Mouse (Mus musculus) thymus, postnatal 10 days (tissue): Measurements from ENCODE around the gene Madd.

Experiments
- DNase-seq, 2 experiments: peaks; one replicate each; pipeline ENCODE4 v3.0.0; 2021; ENCODE audit warnings: low spot score in 2 of 2

Gene Madd

DNA sequence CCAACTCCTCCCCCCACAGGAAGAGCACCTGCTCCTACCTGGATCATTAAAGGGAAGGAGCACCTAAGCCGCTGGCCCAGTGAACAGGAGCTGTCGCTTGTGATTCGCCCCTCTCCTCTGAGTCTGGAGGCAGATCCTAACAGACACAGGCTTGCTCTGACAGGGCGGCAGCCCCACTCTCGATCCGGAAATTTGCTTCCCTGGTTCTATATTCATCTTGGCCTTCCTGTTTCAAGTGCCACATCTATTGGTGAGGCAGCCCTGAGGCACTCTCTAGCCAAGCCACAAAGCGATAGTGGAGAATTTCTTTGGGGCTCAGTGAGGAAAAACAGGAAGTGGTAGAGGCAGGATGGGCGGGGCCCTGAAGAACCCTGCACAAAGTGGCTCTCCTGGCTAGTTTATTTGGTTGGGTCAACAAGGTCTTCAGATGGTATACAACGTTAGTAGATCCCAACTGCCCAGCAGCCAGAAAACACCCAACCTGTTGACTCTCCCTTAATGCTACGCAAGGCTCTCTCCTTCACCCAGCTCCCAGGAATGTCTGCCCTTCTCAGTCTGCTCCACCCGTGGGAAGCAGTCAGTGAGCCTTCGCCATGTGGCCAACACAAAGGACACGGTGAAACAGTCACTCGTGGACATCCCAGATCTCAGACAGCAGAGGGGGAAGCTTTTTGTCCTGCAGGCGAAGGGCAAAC is at the start of gene Madd:
Gene Madd, minus strand, starts transcription at position 127 of the 695 bp plus-strand sequence.
- peak; percentile 59 to 67 for DNase-seq

- DNase-seq = no peak
Observed at GRCm38 (mm10) chr2:91229735-91230134, 46.1 kb upstream of the Madd start.

GRCm38 (mm10) chr2:91223614-91224013 is 40.0 kb upstream of the Madd start:
- DNase-seq = no peak

- no peak for DNase-seq
Observed at GRCm38 (mm10) chr2:91220501-91220900, 36.9 kb upstream of the Madd start.

- DNase-seq = peak; percentile 40 to 58
Observed at GRCm38 (mm10) chr2:91217032-91217431, 33.4 kb upstream of the Madd start.

DNA sequence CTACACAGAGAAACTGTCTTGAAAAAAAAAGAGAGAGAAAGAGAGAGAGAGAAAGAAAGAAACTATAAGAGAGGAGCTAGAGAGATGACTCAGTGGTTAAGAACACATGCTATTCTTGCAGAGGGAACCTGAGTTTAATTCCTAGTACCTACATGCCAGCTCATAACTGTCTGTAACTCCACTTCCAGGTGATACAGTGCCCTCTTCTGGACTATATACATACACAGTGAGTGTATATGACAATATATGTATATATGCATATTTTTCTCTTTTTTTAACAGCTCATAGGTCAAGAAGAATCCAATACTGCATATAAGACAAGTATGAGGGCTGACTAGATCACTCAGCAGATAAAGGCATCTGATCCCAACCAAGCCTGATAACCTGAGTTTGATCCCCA is 29.7 kb upstream of the Madd start:
- DNase-seq = no peak

DNA sequence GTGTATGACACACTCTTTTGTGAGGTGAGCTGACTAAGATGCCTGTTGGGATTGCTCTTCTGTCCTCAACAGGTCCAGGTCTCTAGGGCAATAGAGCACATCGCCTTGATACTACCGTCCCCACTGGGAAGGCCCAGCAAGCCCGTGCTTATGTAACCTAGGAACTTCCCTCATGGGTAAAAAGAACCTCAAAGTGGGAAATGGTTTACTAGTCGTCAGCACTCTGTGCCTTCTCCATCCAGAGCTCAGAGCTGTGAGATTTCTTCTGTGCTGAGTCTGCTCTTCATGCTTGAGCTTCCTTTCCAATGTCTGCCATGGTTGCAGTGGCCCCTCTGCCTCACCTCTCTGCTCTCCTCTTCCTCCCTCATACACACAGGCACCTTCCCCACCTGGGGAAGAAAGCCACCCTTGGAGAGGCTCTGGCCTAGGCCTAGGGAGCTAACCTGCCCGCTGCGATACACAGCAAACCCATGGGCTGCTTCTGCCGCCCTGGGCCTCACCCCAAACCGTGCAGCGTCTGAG is 22.7 kb upstream of the Madd start:
- no peak for DNase-seq

GRCm38 (mm10) chr2:91202972-91203656 is 19.5 kb upstream of the Madd start:
- DNase-seq = no peak

GRCm38 (mm10) chr2:91202222-91202971 is 18.8 kb upstream of the Madd start, which contains the start of the genes Nr1h3 and Acp2:
TSS of gene Nr1h3 (minus strand) at chr2:91202834.
TSS of gene Acp2 (plus strand) at chr2:91202885.
- peak; percentile 76 to 85 for DNase-seq

DNA sequence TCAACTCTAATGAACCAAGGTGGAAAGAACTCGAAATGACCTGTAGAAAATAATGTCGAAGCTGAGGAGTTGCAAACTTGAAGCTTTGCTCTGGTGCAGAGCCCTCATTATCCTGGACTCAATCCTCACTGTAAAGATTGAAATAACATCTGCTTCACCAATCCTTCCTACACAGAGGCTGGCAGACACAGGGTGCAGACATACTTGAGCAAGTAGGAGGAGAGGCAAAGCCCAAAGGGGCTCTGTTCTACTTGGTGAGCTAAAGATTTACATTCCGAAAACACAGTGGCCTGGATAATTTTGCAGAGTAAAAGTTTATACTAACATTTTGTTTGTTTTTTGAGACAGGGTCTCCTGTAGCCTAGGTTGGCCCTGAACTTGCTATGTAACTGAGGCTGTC is 15.3 kb upstream of the Madd start:
- no peak for DNase-seq

GRCm38 (mm10) chr2:91196577-91197001 is 13.0 kb upstream of the Madd start:
- DNase-seq = no peak

GRCm38 (mm10) chr2:91194624-91195332 is 11.1 kb upstream of the Madd start:
- DNase-seq = peak; percentile 29 to 63

DNA sequence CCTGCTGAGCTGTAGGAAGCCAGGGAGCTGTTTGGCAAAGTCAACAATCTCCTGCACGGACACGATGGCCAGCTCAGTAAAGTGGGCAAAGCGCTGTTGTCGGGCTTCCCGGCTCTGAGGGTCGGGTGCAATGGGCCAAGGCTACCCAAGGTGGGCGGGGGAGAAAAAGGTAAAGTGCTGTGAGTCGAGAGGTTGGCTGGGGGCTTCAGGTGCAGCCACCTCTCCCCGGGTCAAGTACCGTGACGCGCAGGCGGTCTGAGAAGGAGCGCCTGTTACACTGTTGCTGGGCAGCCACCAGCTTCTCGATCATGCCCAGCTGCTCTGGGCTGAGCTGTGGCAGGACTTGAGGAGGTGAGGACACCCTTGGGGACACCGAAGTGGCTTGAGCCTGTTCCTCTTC is 6.9 kb upstream of the Madd start:
- no peak for DNase-seq

GRCm38 (mm10) chr2:91187431-91187830 is 3.8 kb upstream of the Madd start:
- no peak for DNase-seq

DNA sequence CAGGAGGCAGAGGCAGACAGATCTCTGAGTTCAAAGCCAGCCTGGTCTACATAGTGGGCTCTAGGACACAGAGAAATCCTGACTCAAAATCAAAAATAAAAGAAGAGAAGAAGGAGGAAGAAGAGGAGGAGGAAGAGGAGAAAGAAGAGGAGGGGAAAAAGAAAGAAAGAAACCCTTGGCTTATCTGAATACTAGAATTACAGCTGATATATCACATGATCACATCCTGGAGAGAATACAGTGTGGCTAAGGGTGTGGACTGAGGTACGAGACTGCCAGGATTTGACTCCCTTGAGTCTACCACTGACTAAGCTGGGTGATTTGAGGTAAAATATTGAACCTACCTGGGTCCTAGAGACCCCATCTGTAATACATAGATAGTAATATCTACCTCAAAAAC is 2.6 kb upstream of the Madd start:
- DNase-seq = no peak

- DNase-seq = peak; percentile 97 to 98
Observed at GRCm38 (mm10) chr2:91183148-91183513, 506 bp downstream of the Madd start.

- peak; percentile 91 to 92 for DNase-seq
Observed at GRCm38 (mm10) chr2:91182405-91183147, 1.1 kb downstream of the Madd start.

- DNase-seq = no peak
Observed at GRCm38 (mm10) chr2:91182016-91182404, 1.6 kb downstream of the Madd start.

DNA sequence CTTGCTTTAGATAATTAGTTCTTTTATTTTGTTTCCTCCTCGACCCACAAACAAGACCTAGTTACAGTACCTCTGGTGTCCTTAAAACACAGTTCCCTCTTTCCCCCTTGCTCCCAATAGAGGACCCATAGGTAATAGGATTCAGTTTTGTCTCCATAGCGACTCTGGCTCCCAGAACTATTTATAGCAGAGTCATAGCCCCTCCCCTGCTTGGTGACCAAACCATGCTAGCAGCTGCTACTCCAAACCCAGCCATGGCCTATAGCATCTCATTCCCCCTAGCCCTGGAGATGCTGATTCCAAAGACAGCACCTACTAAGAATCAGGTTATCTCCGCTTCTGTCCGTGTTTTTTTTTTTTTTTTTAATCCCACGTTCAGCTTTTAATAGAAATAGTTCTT is 2.9 kb downstream of the Madd start:
- DNase-seq = no peak

DNA sequence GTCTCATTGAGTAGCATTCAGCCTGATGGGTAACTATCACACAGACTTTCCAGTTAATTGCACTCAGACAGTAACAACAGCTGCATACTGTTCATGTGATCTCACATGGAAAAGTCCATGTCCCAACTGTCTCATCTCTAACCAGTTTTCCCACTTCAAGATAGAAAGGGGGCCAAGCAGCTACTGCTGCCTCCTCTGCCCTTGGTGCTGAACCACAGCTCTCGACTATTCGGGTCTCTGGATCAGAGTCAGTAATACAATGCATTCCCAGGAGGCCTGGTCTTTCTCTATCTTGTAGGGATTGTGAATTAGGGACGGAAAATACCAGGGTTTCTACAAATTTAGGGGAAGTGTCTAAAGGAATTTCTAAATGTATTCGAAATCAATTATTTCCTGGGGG is 3.8 kb downstream of the Madd start:
- DNase-seq = no peak

DNA sequence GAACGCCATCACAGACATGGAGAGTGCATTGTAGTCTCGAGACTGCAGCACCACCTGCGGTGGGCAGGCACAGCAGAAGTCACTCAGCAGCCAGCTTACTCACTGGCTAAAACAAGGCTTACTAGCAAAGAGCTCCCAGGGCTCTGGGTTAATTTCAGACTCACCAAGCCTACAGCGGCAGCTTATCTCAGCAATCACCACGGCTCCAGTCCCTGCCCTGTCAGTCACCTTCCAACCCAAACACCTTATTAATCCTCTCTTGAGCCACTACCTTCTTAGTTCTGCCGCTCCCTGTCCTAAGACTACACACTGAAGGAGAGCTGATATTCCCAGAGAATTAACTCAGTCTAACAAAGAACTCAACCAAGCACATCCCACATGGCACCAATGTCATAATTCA is 7.4 kb downstream of the Madd start:
- no peak for DNase-seq
